Mouse (Mus musculus) kidney, adult 11 months (tissue): ENCODE results near the gene Csnk1g1.

Source experiments
- DNase-seq: peaks from one replicate; pipeline ENCODE4 v3.0.0; 2022

The Csnk1g1 gene

DNA sequence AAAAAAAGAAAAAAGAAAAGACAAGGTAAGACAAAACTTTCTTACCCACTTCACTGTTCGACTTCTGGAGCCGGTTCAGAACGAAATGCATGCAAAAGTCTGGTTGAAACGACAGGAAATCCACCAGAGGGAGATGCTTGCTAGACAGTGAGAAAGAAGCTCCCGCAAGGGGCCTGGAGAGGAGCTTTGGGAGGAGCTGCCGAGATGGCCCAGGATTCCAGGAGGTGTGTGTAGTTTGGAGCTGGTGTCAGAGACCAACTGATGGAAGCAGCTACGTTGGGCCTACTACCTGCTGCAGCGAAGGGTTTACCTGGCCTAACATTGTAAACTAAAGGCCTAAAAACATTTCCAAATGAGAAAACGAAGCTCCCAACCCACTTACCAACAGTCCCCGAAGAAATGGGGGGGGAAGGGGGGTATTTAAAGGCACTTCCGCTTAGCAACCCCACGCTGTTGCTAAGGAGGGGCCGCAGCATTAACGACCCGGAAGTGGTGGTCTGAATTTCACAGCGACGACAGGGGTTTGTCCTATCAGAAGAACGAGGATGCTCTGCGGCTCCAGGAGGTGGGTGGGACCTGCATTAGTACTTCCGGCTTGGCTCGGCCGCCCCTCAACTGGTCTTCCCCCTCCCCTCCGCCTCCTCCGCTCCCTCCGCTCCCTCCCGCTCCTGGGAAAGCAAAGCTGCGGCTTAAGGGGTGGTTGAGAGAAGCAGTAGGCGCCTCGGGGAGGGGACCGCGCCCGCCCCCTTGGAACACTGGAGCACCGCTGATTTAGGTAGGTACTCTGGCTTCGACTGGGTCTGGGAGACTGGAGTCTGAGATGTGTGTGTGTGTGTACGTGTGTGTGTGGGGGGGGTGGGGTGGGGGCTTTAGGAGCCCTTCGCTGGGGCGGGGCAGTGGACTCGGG lies at the start of gene Csnk1g1, which contains the start of gene Trip4:
Gene Csnk1g1, plus strand, starts transcription at position 531 of the 907 bp plus-strand sequence.
Gene Trip4, minus strand, starts transcription at position 401 of the 907 bp plus-strand sequence.
- DNase-seq, result peak; percentile 98

GRCm38 (mm10) chr9:65859656-65860055 lies 49.1 kb upstream of the Csnk1g1 start:
- DNase-seq, result no peak

- DNase-seq, result peak; percentile 84
Observed at GRCm38 (mm10) chr9:65884564-65885315, 24.0 kb upstream of the Csnk1g1 start.

GRCm38 (mm10) chr9:65890143-65890628 lies 18.5 kb upstream of the Csnk1g1 start, which contains the start of gene Pclaf:
Gene Pclaf, plus strand, starts transcription at chr9:65890237.
- DNase-seq, result peak; percentile 79

GRCm38 (mm10) chr9:65891126-65891525 lies 17.6 kb upstream of the Csnk1g1 start:
- no peak for DNase-seq

- DNase-seq, result no peak
Observed at GRCm38 (mm10) chr9:65896977-65897376, 11.7 kb upstream of the Csnk1g1 start.

DNA sequence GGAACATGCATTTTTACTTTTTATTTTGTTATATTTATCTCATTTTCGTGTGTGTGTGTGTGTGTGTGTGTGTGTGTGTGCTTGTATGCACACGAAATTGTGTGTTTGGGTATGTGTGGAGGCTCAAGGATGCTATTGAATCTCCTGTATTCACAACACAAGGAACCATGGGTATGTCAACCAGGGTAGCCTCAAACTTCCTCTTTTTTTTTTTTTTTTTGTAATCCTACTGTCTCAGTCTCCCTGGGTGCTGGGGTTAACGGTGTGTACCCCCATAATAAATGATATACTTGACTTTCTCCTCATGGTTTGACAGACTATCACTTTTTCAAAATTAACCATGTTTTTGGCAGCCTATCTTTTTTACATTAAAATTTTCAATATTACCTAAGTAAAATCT lies 5.8 kb upstream of the Csnk1g1 start:
- DNase-seq, result no peak

GRCm38 (mm10) chr9:65903419-65903818 lies 5.3 kb upstream of the Csnk1g1 start:
- no peak for DNase-seq

GRCm38 (mm10) chr9:65909301-65909801 lies 627 bp downstream of the Csnk1g1 start:
- DNase-seq, result no peak

DNA sequence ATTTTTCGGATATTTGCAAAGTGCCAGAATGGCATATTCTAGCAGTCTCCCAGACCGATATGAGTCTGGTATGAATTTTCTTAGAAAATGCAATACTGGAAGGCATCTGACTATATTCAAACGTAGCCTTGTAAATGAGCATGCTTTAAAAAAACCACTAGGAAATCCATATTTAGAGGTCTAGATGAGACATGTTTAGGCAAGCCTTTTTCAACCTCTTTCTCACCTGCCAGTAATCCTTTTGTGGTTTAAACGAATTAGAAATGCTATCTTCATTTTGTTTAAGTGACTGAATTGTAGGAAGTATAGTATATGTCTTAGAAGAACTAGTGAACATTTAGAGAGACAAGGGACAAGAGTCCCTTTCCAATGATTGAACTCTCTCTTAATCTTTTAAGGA lies 1.1 kb downstream of the Csnk1g1 start:
- no peak for DNase-seq

GRCm38 (mm10) chr9:65913976-65914375 lies 5.3 kb downstream of the Csnk1g1 start:
- DNase-seq, result no peak

GRCm38 (mm10) chr9:65917015-65917414 lies 8.3 kb downstream of the Csnk1g1 start:
- no peak for DNase-seq

- no peak for DNase-seq
Observed at GRCm38 (mm10) chr9:65928456-65928855, 19.7 kb downstream of the Csnk1g1 start.

DNA sequence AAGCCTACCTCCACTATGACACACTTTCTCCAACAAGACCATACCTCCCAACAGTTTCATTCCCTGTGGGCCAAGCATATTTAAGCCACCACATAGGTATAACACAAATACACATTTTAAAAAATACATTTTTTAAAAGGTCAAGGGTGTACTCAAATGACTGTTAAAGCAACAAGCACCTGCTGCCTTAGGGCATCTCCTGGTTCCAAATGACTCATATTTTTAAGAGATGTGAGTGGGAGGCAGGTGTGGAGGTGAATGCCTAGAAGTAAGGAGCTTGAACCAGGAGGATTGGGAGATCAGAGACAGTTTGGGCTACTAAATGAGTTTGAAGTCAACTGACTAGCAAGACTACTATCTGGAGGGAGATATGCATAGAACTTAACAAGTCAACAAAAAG lies 21.1 kb downstream of the Csnk1g1 start:
- no peak for DNase-seq

DNA sequence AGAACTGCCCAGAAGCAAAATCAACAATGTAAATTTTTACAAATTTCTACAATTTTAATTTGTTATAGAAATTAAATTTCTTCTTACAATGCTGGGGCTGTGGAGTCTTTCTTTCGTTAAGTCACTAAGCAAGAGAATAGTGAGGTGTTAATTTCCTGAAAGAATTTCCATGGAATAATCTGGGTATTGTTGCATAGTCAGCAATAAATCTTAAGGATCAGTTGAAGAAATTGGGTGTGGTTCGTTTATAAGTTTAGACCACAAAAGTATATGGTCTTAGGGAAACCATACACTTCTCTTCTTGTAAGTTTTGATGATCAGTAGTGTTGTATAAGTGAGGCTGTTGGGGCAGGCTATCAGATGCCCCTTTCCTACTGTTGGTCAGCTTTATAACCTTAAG lies 28.8 kb downstream of the Csnk1g1 start:
- DNase-seq, result no peak

DNA sequence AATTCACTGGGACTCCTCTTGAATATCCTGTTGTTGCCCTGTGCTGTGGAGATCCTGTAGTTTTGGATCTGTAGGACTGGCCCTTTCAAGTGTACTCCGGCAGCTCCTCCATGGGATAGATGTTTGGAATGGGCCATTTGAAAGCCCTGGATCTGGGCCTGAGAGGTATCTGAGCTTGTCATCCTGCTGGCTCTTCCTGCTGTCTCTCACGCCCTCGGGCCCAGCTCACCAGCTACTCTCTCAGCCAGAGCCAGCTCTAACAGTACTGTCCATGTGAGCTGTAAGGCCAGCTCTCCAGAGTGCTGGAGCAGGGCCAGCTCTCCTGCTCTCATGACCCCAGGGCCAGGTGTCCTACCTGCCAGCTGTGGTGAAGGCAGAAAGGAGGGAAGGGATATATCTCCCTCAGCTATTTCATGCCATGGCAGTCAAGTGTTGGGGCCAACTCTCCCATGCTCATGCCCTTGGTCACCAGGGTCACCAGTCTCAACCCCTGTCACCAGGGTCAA lies 42.4 kb downstream of the Csnk1g1 start:
- DNase-seq, result peak; percentile 56

DNA sequence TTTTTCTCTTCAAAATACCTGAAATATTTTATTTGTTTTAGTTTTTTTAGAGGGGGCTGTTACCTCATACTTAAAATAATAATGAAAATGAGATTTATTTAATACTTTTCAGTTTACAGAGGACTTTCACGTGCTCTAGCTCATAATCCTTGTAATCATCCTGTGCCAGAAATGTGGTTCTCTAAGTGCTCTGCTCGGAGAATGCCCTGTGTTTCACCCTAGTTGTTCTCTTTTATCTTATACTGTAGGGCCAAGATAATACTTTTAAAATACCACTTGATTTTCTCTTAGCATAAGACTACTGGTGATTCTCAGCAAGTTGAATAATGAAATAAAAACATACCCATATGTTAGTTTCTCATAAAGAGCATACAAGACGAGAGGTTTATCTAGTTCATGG lies 61.3 kb downstream of the Csnk1g1 start:
- no peak for DNase-seq

GRCm38 (mm10) chr9:65973206-65973605 lies 64.5 kb downstream of the Csnk1g1 start:
- no peak for DNase-seq

GRCm38 (mm10) chr9:65975886-65976285 lies 67.2 kb downstream of the Csnk1g1 start:
- DNase-seq, result no peak

GRCm38 (mm10) chr9:65982841-65983240 lies 74.1 kb downstream of the Csnk1g1 start:
- no peak for DNase-seq

- peak; percentile 14 for DNase-seq
Observed at GRCm38 (mm10) chr9:65987021-65987420, 78.3 kb downstream of the Csnk1g1 start.

DNA sequence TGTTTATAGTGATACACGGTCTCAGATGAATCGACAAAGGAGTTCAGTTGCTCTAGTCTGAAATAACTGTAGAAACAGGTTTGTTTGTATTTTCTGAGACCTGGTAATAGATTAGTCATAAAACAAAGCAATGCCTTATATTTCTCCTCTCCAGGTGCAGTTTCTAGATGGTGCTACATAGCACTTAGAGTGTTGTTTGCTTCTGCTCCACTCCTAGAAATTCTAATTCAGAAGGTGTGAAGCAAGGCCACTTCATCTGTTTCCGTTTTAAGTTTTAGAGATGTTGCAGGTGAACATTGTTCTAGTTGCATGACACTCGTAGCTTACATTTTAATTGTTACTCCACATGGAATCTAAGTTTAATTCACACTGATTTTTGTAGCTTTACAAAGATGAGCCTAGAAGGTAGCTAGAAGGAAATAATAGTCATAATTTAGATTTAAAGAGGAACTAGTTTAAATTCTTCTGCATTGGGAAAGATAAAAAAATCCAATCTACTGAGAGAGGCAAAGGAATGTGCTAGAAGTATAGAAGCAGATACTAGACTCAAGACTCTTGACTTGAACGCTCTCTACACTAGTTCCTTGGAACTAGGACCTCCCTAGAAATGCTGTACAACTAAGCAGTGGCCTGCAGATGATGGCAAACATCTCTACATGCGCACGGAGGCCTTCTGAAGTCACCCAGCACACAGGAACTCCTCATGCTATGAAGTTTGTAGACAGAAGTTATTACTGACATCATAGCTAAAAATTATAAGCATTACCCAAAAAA lies 87.1 kb downstream of the Csnk1g1 start:
- no peak for DNase-seq
